Mouse (Mus musculus) thymus, postnatal 36 days (tissue): ENCODE results near the gene Olfr544.
"Not testable (repeated sequence)": the region's sequence is repeated elsewhere in the genome, so short reads cannot be mapped to it uniquely, and the experiment has no call there.

Experiments used
- DNase-seq, 2 experiments: peaks; one replicate each; pipeline ENCODE4 v3.0.0; 2022; ENCODE audit warnings: mixed read lengths in 2 of 2

Gene Olfr544

DNA sequence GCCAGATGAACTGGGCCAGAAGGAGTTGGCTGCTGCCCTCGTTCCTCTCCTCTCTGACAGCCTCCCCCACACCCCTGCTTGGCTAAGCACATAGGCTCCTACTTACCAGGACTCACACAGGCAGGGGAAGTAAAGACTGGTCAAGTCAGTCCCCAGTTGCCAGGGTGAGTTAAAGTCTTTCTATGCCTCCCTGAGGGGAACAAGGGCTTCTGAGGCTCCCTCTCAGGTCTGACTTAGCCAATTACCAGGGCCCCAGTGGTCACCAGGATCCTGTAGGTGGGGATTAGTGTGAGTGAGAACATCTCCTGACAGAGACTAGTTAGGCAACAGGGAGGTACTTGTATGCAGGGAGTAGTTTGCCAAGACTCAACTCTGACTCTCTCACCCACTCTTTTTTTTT, at the start of gene Olfr544:
Gene Olfr544 (minus strand): TSS at position 153 of the 400 bp plus-strand sequence.
- no peak for DNase-seq

GRCm38 (mm10) chr7:102534449-102534848, 46.3 kb upstream of the Olfr544 start, which contains the start of gene Olfr547:
Olfr547 (plus strand) TSS chr7:102534749.
- DNase-seq = no peak

- no peak for DNase-seq
Measured at GRCm38 (mm10) chr7:102529052-102529451, 40.9 kb upstream of the Olfr544 start.

DNA sequence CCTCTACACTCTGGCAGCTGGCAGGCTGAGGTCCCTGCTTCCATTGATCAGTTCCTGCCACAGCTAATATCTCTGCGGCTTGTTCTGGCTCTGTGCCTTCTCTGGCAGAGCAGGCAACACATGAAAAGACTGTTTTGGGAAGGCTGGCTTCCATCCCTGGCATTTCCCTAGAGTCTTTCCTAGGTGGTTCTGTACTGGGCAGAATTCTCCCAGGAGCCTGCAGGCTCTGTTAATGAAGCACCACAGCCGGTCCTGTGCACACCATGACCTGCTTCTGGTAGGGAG, 28.9 kb upstream of the Olfr544 start:
- DNase-seq = no peak

DNA sequence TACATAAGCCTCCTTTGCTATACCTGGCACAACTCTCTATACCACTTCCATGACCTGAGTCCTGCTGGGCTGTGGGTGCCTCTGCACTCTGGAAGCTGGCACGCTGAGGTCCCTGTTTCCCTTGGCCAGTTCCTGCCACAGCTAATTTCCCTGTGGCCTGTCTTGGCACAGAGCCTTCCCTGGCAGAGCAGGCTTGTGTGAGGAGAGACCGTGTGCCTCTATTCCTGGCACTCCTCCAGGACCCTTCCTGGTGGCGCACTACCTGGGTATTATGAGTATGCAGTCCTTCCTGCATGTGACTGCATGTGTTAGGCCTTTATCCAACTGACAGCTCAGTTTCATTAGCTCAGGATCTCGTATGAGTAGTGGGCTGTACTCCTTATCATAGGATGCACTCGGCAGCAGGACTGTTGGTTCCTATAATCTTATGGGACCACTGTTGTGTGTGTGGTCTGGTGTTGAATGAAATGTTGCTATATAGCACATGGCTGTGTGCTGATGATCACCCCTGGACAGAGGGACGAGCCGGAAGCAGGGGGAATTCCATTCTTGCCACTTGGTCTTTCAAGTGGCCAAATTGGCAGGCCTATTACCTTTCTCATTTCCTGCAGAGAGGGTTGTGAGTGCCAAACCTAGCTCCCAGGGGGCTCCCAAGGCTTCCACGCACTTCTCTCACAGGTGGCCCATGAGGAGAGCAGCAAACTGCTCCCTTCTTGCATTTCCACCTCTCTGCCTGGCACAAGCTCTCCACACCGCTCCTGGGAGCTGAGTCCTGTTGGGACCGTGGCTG, 28.3 kb upstream of the Olfr544 start:
- no peak for DNase-seq

- no peak for DNase-seq
Measured at GRCm38 (mm10) chr7:102514144-102514543, 26.0 kb upstream of the Olfr544 start.

DNA sequence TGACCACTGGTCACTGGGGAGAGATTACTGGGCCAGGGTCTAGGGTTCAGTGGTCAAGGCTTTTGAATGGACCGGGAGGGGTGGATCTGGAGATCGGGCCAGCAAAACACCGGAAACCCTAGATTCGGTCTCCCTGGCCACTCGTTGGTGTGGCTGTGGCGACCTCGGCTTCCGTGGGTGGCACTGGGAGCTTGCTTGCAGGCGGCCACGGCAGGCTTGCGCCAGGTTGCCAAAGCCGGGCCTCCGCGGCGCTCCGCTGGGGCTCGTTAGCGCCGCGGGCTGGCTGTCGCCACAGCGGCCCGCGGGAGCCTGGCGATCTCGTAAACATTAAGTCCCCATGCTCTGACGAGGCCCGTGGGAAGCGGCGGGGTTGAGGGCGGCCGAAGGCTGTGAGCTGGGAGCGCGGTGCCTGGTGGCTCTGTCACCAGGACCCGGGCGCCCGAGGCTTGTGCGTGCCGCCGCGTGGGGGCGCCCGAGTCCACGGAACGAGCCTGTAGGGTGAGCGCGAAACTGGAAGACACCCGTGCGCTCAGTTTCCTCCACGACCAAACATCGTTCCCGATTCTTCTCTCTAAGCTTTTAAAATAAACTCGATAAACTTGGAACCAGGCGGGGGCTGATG, 24.8 kb upstream of the Olfr544 start:
- DNase-seq = peak; percentile 81 to 85

GRCm38 (mm10) chr7:102511927-102512326, 23.8 kb upstream of the Olfr544 start:
- DNase-seq = no peak

DNA sequence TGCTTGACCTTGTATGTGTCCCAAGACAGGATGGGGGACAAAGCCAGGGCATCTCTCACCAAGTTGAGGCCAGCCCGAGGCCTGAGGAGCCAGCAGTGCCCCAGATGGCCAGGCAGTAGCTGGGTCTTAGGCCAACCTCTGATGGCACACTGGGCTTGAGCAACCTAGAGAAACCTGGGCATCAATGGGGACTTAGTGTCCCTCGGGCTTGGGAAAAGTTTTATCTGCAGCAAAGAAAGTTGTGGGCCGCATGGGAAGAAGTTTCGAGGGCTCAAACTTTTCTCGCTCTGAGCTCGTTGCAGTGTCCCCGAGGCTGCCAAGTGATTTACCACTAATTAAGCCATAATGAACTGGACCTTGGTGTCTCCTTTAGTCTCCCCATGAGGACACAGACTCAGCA, 21.6 kb upstream of the Olfr544 start:
- no peak for DNase-seq

GRCm38 (mm10) chr7:102508666-102509065, 20.6 kb upstream of the Olfr544 start:
- no peak for DNase-seq

GRCm38 (mm10) chr7:102508066-102508465, 20.0 kb upstream of the Olfr544 start:
- no peak for DNase-seq

GRCm38 (mm10) chr7:102506848-102507247, 18.7 kb upstream of the Olfr544 start:
- DNase-seq = peak; percentile 60 to 65

DNA sequence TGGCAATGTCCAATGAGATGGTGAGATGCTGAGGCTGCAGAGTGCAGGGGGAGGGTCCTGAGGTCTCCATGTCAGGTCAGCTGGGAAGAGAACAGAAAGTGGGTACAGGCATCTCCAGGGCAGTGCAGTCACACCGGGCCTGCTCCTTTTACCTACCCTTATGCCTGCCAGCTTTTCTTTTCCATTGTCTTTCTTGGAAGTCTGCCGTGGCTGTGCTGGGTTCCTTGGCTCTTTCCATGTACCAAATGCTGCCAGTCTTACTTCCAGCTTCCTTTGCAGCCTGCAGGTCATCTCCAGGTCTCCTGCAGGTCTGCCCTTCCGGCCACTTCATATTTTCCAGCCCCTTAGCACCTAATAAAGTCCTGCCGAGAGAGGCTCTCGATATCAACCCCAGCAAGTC, 13.9 kb upstream of the Olfr544 start:
- DNase-seq = no peak

GRCm38 (mm10) chr7:102499473-102499872, 11.4 kb upstream of the Olfr544 start, which contains the start of gene Olfr545:
Olfr545 (minus strand) TSS chr7:102499573.
- no peak for DNase-seq

GRCm38 (mm10) chr7:102494416-102494815, 6.3 kb upstream of the Olfr544 start:
- DNase-seq = not testable (repeated sequence)

GRCm38 (mm10) chr7:102486105-102486504, 2.0 kb downstream of the Olfr544 start:
- DNase-seq = no peak

DNA sequence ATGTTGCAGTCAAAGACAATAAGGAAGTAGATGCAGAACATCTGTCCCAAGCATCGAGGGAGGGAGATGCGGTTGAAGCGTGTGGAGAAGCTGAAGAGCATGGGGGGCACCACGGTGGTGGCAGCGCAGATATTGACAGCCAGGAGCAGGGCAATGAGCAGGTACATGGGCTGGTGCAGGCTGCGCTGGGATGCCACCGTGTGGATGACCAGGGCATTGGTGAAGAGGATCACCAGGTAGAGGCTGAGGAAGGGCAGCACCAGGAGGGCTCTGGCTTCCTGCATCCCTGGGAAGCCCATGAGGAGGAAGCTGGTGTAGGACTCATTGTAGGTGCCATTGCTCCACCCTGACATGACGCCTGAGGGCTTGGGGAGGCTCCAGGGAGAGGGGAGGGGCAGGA, 3.3 kb downstream of the Olfr544 start:
- DNase-seq = not testable (repeated sequence)

DNA sequence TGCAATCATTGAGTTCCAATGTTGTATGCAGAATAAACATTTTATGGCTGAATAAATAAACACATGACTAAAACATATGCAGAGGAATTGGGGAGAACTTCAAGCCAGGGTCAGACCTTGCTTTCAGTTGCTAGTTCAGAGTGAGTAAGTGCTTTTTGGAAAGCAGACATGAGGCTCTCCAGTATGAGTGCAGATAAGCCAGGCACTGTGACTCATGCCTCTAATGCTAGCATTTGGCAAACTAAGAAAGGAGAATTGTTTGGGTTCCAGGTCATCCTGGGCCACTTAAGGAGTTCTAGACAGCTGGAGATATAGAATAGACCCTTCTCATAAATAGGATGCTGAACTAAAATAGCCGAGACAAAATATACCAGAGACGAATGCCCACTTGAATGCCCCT, 4.4 kb downstream of the Olfr544 start:
- DNase-seq = no peak

- no peak for DNase-seq
Measured at GRCm38 (mm10) chr7:102481579-102481978, 6.5 kb downstream of the Olfr544 start, which contains the start of gene Olfr543. Olfr543 (minus strand) TSS chr7:102481679.

DNA sequence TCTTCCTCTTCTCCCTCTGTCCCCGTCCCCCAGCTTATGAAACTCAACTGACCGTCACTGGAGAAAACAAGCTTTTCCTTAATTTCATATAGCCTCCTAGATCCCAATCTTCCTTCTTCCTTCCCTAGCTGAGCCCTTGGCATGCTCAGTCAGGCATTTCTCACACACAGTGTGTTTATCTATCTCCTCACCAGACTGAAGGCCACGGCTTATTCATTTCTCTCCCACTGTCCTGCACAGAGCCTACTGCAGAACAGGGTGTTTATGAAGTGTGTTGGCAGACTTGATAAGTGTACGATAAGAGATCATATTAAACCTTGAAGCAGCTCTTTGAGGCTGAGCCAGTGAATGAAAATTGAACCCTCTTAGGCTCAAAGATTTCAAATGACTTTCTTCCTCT, 7.3 kb downstream of the Olfr544 start:
- DNase-seq = no peak

DNA sequence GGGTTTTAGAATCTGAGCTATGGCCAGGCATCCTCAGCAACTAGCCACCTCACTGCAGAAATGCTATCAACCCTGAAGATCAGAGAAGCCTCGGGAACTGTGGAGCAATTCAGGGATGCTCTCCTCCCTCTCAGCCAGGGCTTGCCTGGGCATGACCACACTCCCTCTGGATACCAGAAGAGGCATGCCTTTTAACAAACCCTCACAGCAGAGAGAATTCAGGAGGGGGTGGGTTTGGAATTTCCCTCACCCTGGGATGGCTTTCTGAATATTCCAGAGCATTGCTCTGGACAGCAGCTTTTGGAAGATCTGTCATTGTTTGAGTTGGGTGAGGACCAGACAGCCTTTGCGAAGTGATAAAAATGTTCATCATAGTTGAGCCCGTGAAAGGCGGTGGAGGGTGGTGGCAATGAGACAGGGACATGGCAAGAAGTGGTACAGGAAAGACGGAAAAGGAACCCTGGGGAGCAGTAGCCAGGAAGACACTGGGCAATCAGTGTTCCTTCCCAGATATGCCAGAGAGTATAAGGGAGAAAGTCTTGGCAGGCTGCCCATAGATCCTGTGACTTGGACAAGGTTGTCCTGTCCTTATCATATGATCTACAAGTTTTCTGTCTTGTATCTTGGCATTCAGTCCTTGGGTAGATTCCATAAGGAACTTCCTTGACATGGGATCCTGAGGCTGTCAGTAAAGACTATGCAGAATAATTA, 8.6 kb downstream of the Olfr544 start:
- no peak for DNase-seq

DNA sequence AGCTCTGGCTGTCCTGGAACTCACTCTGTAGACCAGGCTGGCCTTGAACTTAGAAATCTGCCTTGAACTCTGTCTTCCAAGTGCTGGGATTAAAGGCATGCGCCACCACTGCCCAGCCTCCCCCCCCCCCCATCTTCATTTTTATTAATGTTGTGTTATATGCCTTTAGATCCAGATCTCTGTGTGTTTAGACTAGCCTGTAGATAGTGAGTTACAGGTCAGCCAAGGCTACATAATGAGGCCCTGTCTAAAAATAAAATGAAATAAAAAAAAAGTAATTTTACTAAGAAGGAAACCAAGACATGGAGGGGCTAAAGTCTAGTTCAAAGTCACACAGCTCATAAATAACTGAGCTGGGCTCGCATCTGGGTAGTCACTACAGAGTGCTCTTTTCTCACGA, 9.2 kb downstream of the Olfr544 start:
- no peak for DNase-seq

DNA sequence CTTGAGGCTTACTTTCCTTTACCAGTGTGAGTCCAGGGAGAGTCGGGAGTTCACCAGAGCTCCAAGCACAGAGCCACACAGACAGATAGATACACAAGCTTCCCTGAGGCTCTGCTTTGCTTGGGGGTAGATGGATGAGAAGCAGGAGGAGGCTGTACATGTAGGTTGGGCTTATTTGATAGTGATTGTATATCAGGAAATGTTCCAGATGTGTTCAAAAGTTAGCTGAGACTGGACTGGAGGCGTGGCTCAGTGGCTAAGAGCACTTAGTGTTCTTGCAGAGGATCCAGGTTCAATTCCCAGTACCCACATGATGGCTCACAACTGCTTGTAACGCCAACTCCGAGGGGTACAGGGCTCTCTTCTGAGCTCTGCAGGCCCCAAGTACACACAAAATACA, 9.7 kb downstream of the Olfr544 start:
- no peak for DNase-seq

GRCm38 (mm10) chr7:102477377-102477776, 10.7 kb downstream of the Olfr544 start:
- DNase-seq = no peak
